Mouse (Mus musculus) bone marrow, adult 2 months (tissue): ENCODE data around the gene Vezf1.

ENCODE experiments used
- CTCF ChIP-seq: fragments of 200-500 bp; IDR thresholded peaks from 2 replicates; pipeline ENCODE4 v1.5.1; 2011; ENCODE audit warnings: low read length, control low read depth; ENCODE audit not compliant: control insufficient read depth, insufficient read depth
- POLR2A ChIP-seq: fragments of 200-500 bp; IDR thresholded peaks from 2 replicates; pipeline ENCODE4 v1.6.1; 2011; ENCODE audit warnings: low read depth, mild to moderate bottlenecking, control low read depth, low read length, borderline replicate concordance; ENCODE audit not compliant: control insufficient read depth

- TF ChIP-seq POLR2A (peak; percentile 96), CTCF (no peak)
Observed at GRCm38 (mm10) chr11:88046944-88047794, 20.9 kb upstream of the Vezf1 start, which contains the start of gene Srsf1.
